Mouse (Mus musculus): ENCODE measurements around the gene Pxn.

Gene Pxn

GRCm38 (mm10) chr5:115525416-115525815 is 18.9 kb downstream of the Pxn start:
- in situ Hi-C loops (cut with MboI, MseI) = no loop called here

GRCm38 (mm10) chr5:115525943-115526342 is 19.5 kb downstream of the Pxn start:
- in situ Hi-C loops (cut with MboI, MseI) = no loop called here

GRCm38 (mm10) chr5:115526456-115527202 is 20.2 kb downstream of the Pxn start:
- in situ Hi-C loops (cut with MboI, MseI) = no loop called here

- in situ Hi-C loops (cut with MboI, MseI) = no loop called here
Observed at GRCm38 (mm10) chr5:115528128-115528527, 21.7 kb downstream of the Pxn start.

GRCm38 (mm10) chr5:115529364-115529741 is 22.9 kb downstream of the Pxn start:
- in situ Hi-C loops (cut with MboI, MseI) = no loop called here

- in situ Hi-C loops (cut with MboI, MseI) = no loop called here
Observed at GRCm38 (mm10) chr5:115529742-115530446, 23.4 kb downstream of the Pxn start.

GRCm38 (mm10) chr5:115530447-115530809 is 24.0 kb downstream of the Pxn start:
- in situ Hi-C loops (cut with MboI, MseI) = no loop called here

GRCm38 (mm10) chr5:115531671-115532270 is 25.3 kb downstream of the Pxn start:
- in situ Hi-C loops (cut with MboI, MseI) = no loop called here

- in situ Hi-C loops (cut with MboI, MseI) = no loop called here
Observed at GRCm38 (mm10) chr5:115534290-115534731, 27.8 kb downstream of the Pxn start.

- in situ Hi-C loops (cut with MboI, MseI) = no loop called here
Observed at GRCm38 (mm10) chr5:115534856-115535255, 28.4 kb downstream of the Pxn start.

GRCm38 (mm10) chr5:115535635-115536034 is 29.2 kb downstream of the Pxn start:
- in situ Hi-C loops (cut with MboI, MseI) = no loop called here

GRCm38 (mm10) chr5:115538017-115538692 is 31.7 kb downstream of the Pxn start:
- in situ Hi-C loops (cut with MboI, MseI) = no loop called here

- in situ Hi-C loops (cut with MboI, MseI) = no loop called here
Observed at GRCm38 (mm10) chr5:115538693-115539043, 32.2 kb downstream of the Pxn start.

GRCm38 (mm10) chr5:115542635-115543384 is 36.3 kb downstream of the Pxn start:
- in situ Hi-C loops (cut with MboI, MseI) = loop anchor here (5.0 kb wide), 1 partner anchor 41 kb away; no protein-coding TSS in a partner anchor

- in situ Hi-C loops (cut with MboI, MseI) = loop anchor here (5.0 kb wide), 1 partner anchor 41 kb away; no protein-coding TSS in a partner anchor
Observed at GRCm38 (mm10) chr5:115543509-115544253, 37.2 kb downstream of the Pxn start.

- in situ Hi-C loops (cut with MboI, MseI) = loop anchor here (5.0 kb wide), 1 partner anchor 42 kb away; no protein-coding TSS in a partner anchor
Observed at GRCm38 (mm10) chr5:115544655-115545185, 38.2 kb downstream of the Pxn start.

- in situ Hi-C loops (cut with MboI, MseI) = no loop called here
Observed at GRCm38 (mm10) chr5:115545636-115546035, 39.2 kb downstream of the Pxn start.

- in situ Hi-C loops (cut with MboI, MseI) = no loop called here
Observed at GRCm38 (mm10) chr5:115546536-115546935, 40.1 kb downstream of the Pxn start.

- in situ Hi-C loops (cut with MboI, MseI) = no loop called here
Observed at GRCm38 (mm10) chr5:115547014-115547413, 40.5 kb downstream of the Pxn start.

- in situ Hi-C loops (cut with MboI, MseI) = no loop called here
Observed at GRCm38 (mm10) chr5:115547421-115547820, 40.9 kb downstream of the Pxn start.

All from T-helper 17 cell (primary cell).